Mouse (Mus musculus) C2C12 (cell line): ENCODE results near the gene Gfra1.

Source experiments
- CEBPB ChIP-seq: IDR thresholded peaks from one replicate; pipeline ENCODE4 v1.6.1; 2011; ENCODE audit warnings: low read depth, mild to moderate bottlenecking, control low read depth, moderate library complexity
- CTCF ChIP-seq: IDR thresholded peaks from one replicate; pipeline ENCODE4 v1.5.1; 2011; ENCODE audit not compliant: control insufficient read depth, insufficient read depth, insufficient read length

- no peak for TF ChIP-seq CEBPB
- TF ChIP-seq CTCF = no peak
Observed at GRCm38 (mm10) chr19:58427348-58427747, 28.4 kb downstream of the Gfra1 start.
